Mouse (Mus musculus) cerebellum, postnatal 10 days (tissue): ENCODE results near the gene Gadd45b.
A peak's percentile ranks its signal among the peaks of the same experiment; 100 is the strongest.

ENCODE experiments used
- DNase-seq, 2 experiments: peaks; one replicate each; pipeline ENCODE4 v3.0.0; 2021; ENCODE audit warnings: mixed read lengths in 2 of 2

Gene Gadd45b

DNA sequence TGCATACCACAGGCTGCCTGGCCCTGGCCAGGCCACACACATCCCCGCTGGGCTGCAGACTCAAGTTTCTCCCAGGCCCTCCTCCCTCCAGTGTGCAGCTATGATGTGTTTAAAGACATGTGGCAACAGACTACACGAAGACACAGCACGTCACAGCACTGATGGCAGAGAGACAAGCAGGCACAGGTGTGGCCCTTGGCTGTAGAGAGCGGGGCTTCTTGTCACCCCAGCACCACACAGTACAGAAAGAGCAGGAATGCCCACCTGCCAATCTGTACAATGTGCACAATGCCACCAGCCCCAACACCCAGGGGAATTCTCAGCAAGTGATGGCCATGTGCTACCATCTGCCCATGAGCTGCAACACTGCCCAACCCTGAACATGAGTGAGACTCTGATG lies 18.5 kb upstream of the Gadd45b start:
- peak; percentile 47 to 58 for DNase-seq

DNA sequence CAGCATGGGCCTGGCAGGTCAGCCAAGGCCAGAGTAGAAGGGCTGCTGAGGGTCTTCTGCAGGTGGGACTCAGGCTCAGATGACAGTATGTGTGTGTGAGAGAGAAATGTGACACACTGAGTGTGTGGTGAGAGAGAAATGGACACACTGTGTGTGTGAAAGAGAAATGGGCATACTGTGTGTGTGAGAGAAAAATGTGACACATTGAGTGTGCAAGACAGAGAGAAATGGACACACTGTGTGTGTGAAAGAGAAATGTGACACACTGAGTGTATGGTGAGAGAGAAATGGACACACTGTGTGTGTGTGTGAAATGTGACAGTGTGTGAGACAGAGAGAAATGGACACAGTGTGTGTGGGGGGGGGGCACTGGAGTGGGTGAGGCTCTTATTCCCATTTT lies 18.0 kb upstream of the Gadd45b start:
- DNase-seq, result no peak

DNA sequence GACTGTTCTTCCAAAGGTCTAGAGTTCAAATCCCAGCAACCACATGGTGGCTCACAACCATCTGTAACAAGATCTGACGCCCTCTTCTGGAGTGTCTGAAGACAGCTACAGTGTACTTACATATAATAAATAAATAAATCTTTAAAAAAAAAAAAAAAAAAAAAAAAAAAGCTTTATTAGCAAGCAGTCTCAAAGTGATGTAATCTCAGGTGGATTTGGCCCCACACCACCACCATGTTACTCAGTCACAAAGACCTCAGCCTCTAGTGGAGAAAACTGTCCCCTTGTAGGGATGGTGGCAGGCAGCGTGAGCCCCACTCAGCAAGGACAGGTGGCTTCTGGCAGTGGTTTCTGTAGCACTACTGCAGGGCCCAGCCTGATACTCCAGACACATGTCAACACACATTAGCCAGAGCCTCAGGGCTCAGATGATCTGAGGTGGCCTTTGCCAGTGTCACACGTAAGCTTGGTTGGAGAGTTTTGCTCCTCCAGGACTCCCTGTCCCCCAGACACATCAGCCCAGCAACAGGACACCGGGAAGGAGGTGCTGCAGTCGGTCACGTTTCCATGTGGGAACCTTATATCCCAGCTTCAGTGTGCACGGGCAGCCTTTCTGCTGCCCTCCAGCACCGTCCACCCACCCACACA lies 16.4 kb upstream of the Gadd45b start:
- DNase-seq, result no peak

DNA sequence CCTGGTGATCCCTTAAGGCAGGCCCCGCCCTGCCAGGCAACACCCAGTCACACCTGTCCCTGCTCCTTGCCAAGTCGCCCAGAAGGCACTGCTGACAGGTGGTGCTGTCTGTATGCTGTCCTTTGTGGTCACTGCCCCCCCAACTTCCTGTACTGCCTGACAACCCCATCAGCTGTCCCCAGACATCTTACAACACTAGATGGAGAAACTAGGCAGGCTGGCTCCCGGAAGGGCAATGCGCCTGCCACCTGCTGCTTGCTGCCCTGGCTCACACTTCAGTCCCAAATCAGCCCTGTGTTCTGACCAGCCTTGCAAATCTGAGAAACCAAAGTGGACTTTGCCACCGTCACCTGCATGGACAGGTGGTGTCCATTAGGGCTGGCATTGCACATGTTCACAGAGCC lies 15.6 kb upstream of the Gadd45b start:
- DNase-seq, result peak; percentile 67 to 74

DNA sequence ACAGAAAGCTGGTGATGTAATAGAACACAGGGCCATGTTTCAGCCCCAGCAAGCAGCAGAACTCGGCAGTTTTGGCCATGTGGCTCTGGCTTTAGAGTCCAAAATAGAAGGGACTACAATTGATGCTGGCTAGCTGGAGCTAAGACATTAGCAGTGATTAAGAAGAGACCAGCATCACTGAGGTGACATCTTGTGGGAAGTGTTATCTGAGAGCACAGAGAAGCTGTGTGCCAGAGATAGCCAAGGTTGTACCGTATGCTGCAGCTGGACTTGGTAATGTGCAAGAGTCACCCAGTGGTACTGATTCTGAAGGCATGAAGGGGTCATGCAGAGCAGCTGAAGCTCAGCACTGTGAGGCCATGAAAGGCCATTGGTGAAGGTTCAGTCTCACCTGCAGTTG lies 14.6 kb upstream of the Gadd45b start:
- DNase-seq, result no peak

DNA sequence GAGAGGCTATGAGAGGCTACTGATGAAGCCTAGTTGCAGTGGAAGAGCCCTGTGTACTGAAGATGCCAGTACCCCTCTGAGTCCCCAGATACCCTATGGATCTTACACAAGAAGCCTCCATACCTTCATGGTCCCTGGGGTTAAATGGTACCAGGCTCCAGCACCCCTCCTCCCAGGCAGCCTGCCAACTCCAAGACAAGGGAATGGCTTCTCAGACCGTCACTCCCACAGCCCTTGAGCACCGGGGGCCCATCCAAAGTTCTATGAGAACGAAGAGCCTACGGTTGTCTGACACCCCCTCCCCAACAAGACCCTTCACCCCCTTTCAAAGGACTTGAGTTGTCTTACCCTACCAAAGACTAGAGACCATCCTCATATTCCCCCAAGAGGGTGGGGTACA lies 14.1 kb upstream of the Gadd45b start:
- DNase-seq, result peak in 1 of 2 experiments; percentile 48

DNA sequence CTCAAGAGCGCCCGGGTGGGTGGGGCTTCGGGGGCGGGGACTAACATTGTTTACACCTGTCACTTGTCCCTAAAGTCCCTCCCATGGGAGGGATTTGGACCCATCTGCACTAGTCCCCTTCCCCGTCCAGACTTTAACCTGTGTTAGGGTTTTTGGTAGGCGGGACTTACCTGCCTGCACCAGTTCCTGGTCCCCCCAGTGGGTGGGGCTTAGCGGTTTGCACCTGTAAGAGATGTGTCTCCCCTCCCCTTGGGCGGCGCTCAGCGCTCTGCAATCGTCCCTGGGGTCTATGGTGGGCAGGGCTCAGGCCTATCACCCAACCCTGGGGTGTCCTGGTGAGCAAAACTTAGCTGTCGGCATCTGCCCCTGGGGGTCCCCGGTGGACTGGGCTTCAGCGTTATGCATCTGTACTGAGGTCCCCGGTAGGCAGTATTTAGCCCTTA lies 12.5 kb upstream of the Gadd45b start:
- peak; percentile 58 to 68 for DNase-seq

DNA sequence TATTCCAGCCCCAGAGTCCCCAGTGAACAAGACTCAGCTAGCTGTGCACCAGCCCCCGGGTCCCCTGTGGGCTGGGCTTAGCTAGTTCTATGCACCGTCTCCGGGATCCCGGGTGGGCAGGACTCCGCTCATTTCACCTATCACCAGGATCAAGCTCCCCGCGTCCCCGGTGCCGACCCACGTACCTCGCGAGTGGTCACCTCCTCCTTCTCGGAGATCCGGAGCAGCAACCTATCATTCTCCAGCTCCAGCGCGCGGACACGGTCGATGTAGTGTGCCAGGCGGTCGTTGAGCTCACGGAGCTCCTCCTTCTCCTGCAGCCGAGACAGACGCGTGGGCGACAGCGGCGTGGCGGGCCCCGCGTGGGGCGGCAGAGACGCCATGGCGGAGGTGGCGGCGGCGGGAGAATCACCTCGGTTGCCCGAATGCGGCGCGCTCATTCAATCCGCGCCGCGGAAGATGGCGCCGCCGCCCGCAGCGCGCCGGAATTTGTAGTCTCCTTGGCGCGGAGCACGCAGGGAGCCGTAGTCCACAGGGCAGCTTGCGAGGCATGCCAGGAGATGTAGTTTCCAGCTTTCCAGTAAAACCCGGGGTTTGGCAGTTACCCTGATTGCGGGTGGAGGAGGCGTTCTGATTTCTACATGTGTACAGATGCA lies 12.0 kb upstream of the Gadd45b start, which contains the start of gene Lmnb2:
TSS of gene Lmnb2 (minus strand) at position 467 of the 656 bp plus-strand sequence.
- peak; percentile 93 to 94 for DNase-seq

DNA sequence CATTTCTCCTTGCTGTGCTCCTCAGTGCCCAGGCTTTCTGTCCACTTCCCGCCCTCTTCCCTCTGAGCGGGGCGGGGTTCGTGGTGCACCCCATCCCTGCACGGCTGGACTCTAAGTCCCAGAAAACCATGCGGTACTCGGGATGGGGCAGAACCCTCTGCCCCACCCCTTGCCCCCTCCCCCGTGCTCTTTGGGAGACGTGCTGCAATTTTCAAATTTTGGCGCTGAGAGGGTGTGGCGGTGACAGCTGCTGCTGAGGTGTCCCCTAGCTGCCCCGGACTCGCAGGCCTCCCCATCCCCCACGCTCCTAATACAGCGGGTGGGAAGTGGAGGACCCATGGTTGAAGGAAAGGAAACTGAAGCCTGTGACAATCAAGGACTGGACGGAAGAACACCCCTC lies 8.0 kb upstream of the Gadd45b start:
- DNase-seq, result peak in 1 of 2 experiments; percentile 61

DNA sequence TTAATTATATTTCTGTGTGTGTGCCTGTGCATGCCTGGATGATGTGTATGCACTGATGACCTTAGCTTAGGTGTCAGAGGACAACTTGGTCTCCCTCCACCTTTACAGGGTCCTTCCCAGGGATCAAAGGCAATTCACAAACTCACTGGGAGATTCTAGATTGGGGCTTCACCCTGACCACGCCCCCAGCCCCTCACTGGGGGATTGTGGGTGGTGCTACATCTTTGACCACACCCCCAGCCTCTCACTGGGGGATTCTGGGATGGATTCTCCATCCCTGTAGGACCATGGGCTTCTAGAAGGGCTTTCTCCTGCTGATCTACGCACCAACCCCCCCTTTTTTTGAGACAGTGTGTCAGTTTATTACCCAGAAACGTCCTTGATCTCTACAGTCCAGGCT lies 4.4 kb upstream of the Gadd45b start:
- no peak for DNase-seq

DNA sequence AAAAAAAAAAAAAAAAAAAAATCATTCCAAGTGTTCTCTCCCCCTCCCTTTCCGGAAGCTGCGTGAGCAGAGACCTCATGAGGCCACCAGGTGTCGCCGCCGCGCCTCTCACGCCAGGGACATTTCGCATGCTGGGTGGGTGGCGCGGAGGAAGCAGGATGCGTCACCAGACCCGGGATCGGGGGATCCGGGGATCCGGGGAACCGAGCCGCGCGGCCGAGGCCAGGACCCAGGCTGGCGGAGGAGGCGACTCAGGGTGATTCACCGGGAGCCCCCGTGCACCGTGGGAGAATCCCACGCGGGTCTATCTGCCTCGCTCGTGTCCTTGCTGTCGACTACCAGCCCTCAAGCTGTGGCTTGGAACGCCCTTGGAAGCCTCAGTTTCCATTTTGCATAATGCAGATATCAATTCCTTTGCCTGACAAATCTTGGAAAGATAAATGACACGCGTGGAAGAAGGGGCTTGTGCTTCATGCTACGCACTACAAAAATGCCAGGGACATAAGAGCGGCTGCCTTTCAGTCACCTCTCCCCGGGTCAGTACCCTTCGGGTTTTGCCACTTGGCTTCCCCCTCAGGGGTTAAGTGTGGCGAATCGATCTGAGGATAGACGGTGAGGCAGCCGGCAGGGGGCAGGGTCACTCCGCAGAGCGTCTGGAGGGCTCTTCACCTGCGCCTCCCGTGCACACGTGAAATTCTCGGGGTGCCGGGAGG lies 1.1 kb upstream of the Gadd45b start:
- peak; percentile 96 for DNase-seq

DNA sequence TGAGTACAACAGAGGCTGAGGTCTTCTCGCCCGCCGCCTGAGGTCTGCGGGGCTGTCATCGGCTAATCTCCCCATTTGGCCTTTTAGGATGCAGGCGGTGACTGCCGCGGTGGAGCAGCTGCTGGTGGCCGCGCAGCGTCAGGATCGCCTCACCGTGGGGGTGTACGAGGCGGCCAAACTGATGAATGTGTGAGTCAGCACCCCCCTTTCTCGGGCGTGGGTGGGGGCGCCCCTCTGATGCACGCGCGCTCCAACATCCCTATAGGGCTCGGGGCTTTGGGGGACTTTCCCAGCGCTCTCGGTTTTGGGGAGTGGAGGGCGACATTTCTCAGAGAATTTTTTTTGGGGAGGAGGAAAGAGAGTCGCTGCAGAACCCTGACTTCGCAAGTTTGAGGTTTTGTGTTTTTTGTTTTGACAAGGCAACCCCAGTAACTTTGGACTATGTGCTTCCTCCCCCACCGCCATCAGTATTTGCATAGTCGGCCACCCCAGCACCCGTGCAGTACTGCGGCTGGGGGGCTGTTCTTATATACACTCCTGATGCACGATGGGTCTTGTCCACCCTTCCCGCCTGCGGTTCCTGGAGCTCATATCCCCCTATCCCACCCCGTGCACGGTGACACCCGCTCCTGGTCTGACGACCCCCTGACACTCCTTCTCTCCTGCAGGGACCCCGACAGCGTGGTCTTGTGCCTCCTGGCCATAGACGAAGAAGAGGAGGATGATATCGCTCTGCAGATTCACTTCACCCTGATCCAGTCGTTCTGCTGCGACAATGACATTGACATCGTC lies 684 bp downstream of the Gadd45b start:
- peak; percentile 78 to 79 for DNase-seq

DNA sequence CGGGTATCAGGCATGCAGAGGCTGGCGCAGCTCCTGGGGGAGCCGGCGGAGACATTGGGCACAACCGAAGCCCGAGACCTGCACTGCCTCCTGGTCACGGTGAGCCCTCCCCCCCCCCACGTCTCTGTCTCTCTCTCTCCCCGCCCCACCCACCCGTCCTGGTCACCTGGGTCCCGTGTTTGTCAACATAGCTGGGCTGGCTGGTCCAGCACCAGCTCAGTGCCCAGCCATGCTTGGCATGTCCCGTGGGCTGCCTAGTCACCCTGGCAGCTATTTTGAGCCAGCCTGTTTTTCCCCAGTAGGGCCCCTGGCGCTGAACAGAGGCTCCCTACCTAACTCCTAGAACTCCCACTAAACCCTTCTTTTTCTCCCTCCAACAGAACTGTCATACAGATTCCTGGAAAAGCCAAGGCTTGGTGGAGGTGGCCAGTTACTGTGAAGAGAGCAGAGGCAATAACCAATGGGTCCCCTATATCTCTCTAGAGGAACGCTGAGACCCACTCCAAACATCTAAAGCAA lies 1.3 kb downstream of the Gadd45b start:
- peak; percentile 54 to 59 for DNase-seq

DNA sequence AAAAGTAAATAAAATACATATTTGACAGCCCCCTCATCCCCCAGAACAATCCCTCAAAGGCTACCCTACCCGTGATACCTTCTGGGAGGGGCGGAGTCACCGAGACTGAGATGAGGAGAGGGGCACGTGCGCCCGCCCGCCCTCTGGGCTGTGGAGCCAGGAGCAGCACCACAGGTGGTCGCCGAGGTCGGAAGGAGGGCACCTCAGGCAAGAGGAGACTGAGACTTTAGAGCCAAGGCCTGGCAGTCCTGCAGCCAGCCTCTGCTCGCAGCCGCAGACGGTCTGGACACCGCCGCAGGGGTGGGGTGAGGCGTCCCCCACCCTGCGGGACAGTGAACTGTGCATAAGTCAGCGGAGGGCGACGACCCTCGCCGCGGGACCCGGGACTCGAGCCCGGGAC lies 1.8 kb downstream of the Gadd45b start:
- peak; percentile 60 to 62 for DNase-seq

DNA sequence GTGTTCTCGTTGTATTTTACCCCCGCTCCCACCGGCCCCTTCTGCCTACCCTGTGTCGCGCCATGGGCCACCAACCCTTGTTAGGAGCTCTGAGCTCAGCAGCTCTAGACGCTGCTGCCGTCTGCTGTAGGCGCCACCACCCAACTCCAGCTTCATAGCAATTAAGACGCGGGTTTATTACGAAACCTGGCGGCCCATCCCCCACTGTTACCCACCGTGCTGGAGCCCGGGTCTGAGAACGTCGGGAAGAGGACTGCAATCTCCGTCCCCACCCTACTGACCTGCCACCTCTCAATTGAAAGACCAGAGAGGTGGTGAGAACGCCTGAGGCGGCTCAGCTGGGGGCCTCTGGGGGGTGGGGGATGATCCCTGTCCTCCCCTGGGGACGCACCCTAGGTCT lies 2.3 kb downstream of the Gadd45b start:
- peak; percentile 60 to 66 for DNase-seq

DNA sequence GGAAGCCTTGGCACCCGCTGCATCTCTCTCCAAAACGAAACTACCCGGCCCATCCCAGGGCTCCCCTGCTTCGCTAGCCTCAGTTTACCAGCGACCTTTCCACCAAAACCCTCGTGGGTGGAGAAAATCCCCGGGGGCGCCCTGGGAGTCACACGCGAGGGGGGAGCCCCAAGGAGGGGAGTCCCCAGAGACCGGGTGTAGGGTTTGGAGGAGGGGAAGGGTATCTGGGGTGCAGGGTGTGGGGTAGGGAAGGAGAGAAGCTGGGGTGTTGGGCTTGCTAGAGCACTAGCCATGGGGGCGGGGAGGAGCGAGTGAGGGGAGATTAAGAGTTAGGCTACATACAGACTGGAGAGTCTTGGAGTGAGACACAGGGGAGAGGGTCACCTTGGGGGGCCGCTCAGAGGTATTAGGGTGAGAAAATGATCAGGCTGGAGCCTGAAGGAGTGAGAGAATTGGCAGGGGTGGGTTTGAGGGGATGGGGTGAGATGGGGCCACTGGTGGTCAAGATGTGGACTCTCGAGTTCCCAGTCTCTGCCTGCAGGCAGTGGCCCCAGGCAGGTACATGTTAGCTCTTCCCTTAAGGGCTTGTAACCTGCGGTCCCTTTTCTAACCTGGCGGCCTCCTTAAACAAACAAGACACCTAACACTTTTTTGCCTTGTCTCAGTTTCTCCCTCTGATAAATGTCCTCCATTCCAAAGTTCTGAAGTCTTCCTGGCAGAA lies 3.0 kb downstream of the Gadd45b start:
- DNase-seq, result peak in 1 of 2 experiments; percentile 39

DNA sequence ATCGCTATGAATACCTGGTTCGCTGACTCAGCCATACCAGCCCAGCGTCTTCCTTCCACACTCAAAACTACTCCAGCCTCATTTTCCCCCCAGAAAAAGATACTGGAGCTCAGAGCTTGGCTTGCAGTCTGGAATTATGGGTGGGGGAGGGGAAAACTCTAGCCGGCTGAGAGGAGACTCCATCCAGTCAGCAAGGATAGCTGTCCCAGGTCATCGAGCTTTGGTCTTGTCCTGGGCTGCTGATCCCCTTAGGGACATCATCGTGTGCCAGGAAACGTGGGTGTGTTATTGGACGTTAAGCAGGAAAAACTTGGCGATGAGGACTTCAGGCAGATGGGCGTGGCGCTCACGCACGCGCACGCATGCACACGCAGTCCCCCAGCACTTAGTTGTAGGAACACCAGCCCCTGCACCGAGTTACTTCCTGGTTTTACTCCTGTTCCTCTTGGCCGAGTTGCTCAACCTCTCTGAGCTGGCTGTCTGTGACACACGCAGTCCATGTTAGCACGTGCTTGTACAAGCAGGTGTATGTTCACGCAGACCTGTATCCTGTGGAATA lies 3.6 kb downstream of the Gadd45b start:
- peak in 1 of 2 experiments; percentile 43 for DNase-seq

DNA sequence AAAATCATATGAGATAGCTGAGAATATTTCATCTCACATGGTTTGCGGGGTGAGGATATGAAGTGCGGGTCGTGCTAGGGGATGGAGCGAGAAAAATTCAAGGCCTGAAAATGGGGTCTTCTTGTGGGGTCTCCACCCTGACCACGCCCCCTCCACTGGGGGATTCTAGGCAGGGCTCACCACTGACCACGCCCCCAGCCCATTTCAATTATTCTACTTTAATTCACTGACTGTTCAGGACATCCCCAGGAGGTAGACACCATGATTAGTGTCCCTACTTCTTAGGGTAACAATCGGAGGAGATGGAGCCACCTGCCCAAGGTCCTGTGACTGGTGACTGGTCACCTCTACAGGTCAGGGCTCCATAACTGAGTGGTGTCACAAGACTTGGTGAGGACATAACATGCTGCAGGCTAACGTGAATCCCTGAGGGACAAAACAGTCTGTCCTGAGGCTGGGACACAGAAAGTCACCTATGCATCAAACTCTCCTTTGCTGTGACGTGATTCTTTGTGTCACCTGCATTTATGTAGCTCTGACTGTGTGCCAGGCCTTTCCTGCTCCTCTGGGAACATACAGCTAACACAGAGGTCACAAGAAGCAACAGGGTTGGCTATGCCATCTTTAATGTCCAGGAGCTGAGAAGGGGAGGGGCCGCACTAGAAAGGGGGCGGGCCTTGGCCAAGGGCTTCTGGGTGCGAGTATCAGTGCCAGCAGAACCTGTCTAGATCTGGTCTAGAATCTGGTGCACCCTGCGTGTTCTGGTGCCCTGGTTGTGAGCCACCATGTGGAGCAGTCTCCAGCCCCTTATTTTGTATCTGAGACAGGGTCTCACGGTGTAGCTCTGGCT lies 4.5 kb downstream of the Gadd45b start:
- DNase-seq, result no peak

DNA sequence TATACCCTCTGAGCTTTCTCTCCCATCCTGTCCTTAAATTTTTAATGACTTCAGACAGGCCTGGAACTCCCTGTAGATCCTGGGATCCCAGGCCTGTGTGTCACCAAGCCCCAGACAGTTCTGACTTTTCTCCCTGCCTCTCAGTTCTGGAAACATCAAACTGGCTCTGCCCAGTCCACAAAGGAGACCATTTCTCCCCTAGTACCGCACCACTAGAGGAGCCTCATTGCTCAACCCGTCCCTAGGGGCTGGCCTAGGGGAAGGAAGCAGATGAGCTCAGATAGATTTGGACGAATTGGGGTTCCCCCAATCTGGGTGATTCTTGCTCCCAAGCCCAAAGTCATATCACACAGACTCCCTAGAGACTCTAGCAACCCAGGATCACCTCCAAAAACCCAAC lies 5.4 kb downstream of the Gadd45b start:
- DNase-seq, result no peak

DNA sequence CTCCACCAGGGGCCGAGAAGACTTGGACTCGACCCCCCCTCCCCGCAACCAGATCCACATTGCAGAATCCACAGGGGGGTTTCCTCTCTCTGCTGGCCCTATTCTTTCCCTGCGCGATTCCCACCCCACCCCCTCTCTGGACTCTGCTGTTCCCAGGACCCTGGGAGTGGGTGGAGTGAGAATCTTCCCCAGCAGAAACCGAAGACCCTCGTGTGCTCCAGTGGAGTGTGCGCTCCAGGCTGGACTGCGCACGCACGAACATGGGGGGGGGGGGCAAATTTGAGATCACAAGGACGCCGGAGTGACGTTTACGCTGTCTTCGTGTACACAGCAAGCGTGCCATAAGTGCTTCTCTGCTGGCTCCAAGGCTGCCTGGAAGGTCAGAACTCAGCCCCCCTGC lies 5.8 kb downstream of the Gadd45b start:
- DNase-seq, result peak in 1 of 2 experiments; percentile 42
